Mouse (Mus musculus): ENCODE data around the gene Cltc.

GRCm38 (mm10) chr11:86690383-86690782 lies 67.0 kb downstream of the Cltc start:
- TF ChIP-seq CTCF (IDR thresholded peaks at IDR 0.05; ENCODE audit: low read depth, low read length) (no peak), POLR2AphosphoS5 (IDR thresholded peaks at IDR 0.05; ENCODE audit: insufficient replicate concordance, low read depth, low read length) (no peak), GATA1 (IDR thresholded peaks at IDR 0.05; ENCODE audit: borderline replicate concordance, low read length) (no peak), TAL1 (conservative IDR thresholded peaks at IDR 0.05; ENCODE audit: low read depth, low read length) (no peak)
